Mouse (Mus musculus) testis, postnatal 14 days (tissue): ENCODE results near the gene Gm13102.
"Not testable (repeated sequence)": the region's sequence is repeated elsewhere in the genome, so short reads cannot be mapped to it uniquely, and the experiment has no call there.

Source experiments
- DNase-seq: peaks from one replicate; pipeline ENCODE4 v3.0.0; 2021; ENCODE audit warnings: low spot score

The Gm13102 gene

GRCm38 (mm10) chr4:144106174-144106573 is at the start of gene Gm13102:
TSS of gene Gm13102 (plus strand) at chr4:144106474.
- DNase-seq, result not testable (repeated sequence)

GRCm38 (mm10) chr4:144058826-144059225 is 47.4 kb upstream of the Gm13102 start, which contains the start of gene Pramel4:
TSS of gene Pramel4 (plus strand) at chr4:144059126.
- DNase-seq, result not testable (repeated sequence)
